Mouse (Mus musculus) embryonic facial prominence, embryonic 12.5 days (tissue): ENCODE results near the gene Rtl9. TPM values are rescaled to one million over a fixed set of nuclear protein-coding genes. Genes with fewer than 3 reads are reported as not detected.
A peak's percentile ranks its signal among the peaks of the same experiment; 100 is the strongest.

ENCODE experiments used
- ATAC-seq: fragments of 200-750 bp; cut with Nextera tagmentation; 2 replicates; pipeline ENCODE4 v1.8.0; 2017; ENCODE audit not compliant: insufficient number of reproducible peaks, insufficient read depth, low FRiP score, low TSS enrichment
- H3K27ac ChIP-seq: fragments of 300-500 bp; sonication (generic); 2 replicates; pipeline ENCODE4 v1.5.1; 2016; ENCODE audit warnings: mild to moderate bottlenecking
- H3K27me3 ChIP-seq: fragments of 300-500 bp; sonication (generic); 2 replicates; pipeline ENCODE4 v1.6.1; 2016; ENCODE audit warnings: mild to moderate bottlenecking, moderate library complexity
- H3K36me3 ChIP-seq: fragments of 300-500 bp; sonication (generic); 2 replicates; pipeline ENCODE4 v1.6.1; 2016; ENCODE audit warnings: mild to moderate bottlenecking
- H3K4me1 ChIP-seq: fragments of 300-500 bp; sonication (generic); 2 replicates; pipeline ENCODE4 v1.6.1; 2016
- H3K4me2 ChIP-seq: fragments of 300-500 bp; sonication (generic); replicated peaks from 2 replicates; pipeline ENCODE4 v1.6.1; 2016; ENCODE audit warnings: mild to moderate bottlenecking, moderate library complexity
- H3K4me3 ChIP-seq: fragments of 300-500 bp; sonication (generic); 2 replicates; pipeline ENCODE4 v1.5.1; 2016; ENCODE audit warnings: mild to moderate bottlenecking
- H3K9ac ChIP-seq: fragments of 300-500 bp; sonication (generic); 2 replicates; pipeline ENCODE4 v1.6.1; 2016; ENCODE audit warnings: mild to moderate bottlenecking, moderate library complexity
- H3K9me3 ChIP-seq: fragments of 300-500 bp; sonication (generic); 2 replicates; pipeline ENCODE4 v1.6.1; 2016; ENCODE audit warnings: mild to moderate bottlenecking, moderate library complexity
- WGBS: fragments of 180-500 bp; shearing (Covaris S2); methylation state at CpG from one replicate; pipeline ENCODE4 v1.1.7; 2016; 5-methylcytosine and 5-hydroxymethylcytosine counted together
- polyA plus RNA-seq: library from polyadenylated mRNA; unstranded; fragments of >200 nt; fragmentation: Nextera tagmentation; extraction: Ambion mirVana; gene quantifications from 2 replicates; pipeline ENCODE4 v1.2.1, GENCODE M21; 2016

Rtl9 gene
- 0.28 and 0.38 TPM in 2 replicates for polyA plus RNA-seq

DNA sequence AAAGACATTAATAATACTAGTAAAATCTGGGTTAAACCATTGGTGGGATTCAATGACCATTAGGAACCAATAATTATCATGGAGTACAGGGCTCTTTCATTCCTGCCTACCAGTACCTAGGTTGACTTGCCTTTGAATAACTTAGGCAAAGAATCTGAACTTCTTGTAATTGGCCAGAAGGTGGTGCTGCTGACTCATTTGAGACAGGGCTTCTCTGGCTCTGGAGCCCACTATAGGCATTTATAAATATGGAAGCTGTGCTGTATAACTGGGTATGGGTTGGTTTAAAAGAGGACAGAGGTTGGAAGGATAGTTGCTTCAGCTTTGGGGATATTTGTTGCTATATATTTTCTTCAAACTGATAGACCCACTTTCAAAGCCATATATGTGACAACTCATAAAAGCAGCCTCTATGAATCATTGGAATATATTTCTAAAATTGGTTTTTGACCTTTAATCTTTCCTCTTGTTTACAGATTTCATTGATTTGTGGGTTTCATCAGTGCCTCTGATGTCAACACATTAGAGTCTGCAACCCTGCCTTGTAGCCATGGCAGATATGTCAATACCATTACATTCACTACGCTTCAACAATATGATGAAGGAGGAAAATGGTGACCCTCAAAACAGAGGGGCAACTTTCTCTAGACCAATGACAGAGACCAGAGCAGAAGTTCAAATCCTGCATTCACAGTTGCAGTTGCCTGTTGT lies at the start of gene Rtl9:
Gene Rtl9, plus strand, starts transcription at position 551 of the 711 bp plus-strand sequence.
- no peaks in the 10 kb centered on the region for H3K9me3 ChIP-seq
- no peak within 1 kb of the TSS for H3K4me3 ChIP-seq
- no peak within 1 kb of the TSS for H3K9ac ChIP-seq
- no peak within 1 kb of the TSS for H3K4me2 ChIP-seq
- H3K27me3 ChIP-seq, result peaks cover 7% of the 10 kb centered on the region; the same call in 1 of the 2 replicates
- no peaks in the 10 kb centered on the region for H3K4me1 ChIP-seq
- H3K27ac ChIP-seq, result no peak within 1 kb of the TSS
- 97% methylated on average over 1 of the region's 1 CpGs for WGBS
- no peaks in the 10 kb centered on the region for H3K36me3 ChIP-seq
- no peak for ATAC-seq

DNA sequence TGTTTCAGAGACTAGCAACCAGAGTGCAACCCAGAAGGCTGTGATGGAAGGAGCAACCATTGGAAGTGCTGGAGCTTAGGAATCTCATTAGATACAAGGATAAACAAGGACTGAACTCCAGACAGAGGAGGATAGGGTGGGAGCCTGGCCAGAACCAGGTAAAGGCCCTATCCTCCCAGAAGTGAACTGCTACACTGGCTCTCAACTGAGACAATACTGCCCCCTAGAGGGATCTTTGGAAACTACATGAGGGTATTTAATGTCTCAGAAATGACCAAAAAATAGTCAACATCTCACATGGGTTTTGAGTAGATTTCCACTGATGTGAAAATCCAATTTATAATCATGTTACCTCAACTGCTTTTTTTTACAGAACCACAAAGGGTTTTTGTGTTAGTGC lies 47.9 kb upstream of the Rtl9 start:
- H3K4me3 ChIP-seq, result no peak overlapping the region
- H3K27me3 ChIP-seq, result peaks cover 8% of the 10 kb centered on the region; the same call in 1 of the 2 replicates
- no peak for ATAC-seq
- H3K27ac ChIP-seq, result no peak overlapping the region
- no peaks in the 10 kb centered on the region for H3K36me3 ChIP-seq
- H3K4me1 ChIP-seq, result no peaks in the 10 kb centered on the region
- no peaks in the 10 kb centered on the region for H3K9me3 ChIP-seq
- no peak overlapping the region for H3K4me2 ChIP-seq
- no peak overlapping the region for H3K9ac ChIP-seq

DNA sequence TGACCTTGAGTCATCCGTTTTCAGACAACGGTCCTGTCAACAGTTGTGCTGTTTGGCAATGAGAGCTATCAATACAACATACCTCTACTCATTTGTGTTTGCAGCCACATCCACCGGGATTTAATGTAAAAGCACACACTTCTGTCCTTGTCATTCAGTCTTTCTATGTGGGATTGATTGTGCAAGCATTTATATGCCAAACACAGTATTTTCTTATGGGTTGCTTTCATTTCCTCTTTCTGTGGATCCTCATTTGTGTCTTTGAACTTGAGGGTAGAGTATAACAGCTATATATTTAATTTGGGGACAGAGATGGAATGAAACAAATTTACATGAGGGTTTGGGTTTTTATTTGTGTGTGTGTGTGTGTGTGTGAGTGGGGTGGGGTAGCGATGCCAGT lies 47.5 kb upstream of the Rtl9 start:
- Histone ChIP-seq H3K36me3 (no peaks in the 10 kb centered on the region), H3K27ac (no peak overlapping the region), H3K27me3 (peaks cover 8% of the 10 kb centered on the region; the same call in 1 of the 2 replicates), H3K9ac (no peak overlapping the region), H3K9me3 (no peaks in the 10 kb centered on the region), H3K4me3 (no peak overlapping the region), H3K4me2 (no peak overlapping the region), H3K4me1 (no peaks in the 10 kb centered on the region)
- ATAC-seq, result no peak
- 75% methylated on average over 4 of the region's 4 CpGs for WGBS

DNA sequence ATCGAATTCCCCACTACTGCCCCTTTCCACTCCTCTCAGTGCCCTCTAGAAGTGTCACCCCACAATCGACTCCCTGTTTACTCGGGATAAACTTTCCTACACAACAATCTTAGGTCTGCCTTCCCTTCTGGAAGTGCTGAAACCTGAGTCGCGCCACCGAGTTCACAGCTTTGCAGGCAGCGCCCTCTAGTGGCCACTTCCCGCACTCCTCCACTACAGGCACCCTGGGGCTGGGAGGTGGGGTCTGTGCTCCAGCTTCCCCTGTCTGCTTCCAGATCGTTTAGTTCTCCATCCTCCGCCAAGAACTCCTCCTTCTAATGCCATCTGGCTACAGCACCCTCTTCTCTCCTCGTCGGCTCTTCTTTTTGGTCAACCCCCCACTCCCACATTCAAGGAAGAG lies 40.6 kb upstream of the Rtl9 start:
- Histone ChIP-seq H3K9ac (no peak overlapping the region), H3K27ac (no peak overlapping the region), H3K4me2 (peak overlapping the region; percentile 40), H3K4me1 (0 out of 2 replicates have a peak, but pooled peaks cover 3% of the 10 kb centered on the region), H3K9me3 (no peaks in the 10 kb centered on the region), H3K36me3 (no peaks in the 10 kb centered on the region), H3K4me3 (no peak overlapping the region), H3K27me3 (peaks cover 9% of the 10 kb centered on the region)
- peak; percentile 35; the same call in 1 of the 2 replicates for ATAC-seq
- 11% methylated on average over 12 of the region's 12 CpGs for WGBS

DNA sequence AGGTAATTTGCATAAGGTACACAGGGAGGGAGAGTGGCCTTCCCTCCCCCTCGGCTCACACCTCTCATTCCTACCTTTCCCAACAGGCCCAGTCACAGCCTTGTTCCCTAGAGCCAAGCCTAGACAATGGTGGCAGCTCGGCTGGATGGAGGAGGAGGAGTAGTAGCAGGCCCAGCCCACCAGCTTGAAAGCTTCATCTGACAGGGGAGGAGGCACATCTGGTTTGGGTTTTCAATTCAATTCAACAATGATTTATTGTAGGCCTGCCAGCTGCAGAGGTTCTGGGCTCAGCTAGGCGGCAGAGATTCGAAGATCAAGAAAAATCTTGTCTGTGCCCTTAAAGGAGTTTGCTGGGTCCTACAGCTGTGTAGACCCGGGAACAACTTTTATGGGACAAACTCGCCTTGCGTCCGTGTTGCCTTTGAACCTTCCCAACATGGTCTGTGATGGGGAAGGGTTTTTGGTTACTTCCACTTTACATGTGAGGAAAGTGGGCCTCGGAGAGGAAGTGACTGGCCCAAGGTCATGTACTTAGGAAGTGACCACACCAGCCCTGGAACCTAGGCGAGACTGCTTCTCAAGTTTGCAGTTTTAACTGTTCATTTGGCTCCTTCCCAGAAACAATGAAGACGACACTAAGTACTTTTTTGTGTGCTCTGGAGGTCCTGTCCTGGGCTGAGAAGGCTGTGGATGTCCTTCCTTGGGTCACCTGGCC lies 36.6 kb upstream of the Rtl9 start:
- no peaks in the 10 kb centered on the region for H3K36me3 ChIP-seq
- H3K27ac ChIP-seq, result 0 out of 2 replicates have a peak overlapping the region, but pooled peaks have one; percentile 54
- no peak overlapping the region for H3K4me2 ChIP-seq
- 0 out of 2 replicates have a peak, but pooled peaks cover 7% of the 10 kb centered on the region for H3K4me1 ChIP-seq
- H3K9ac ChIP-seq, result no peak overlapping the region
- WGBS, result 53% methylated on average over 11 of the region's 11 CpGs
- H3K9me3 ChIP-seq, result no peaks in the 10 kb centered on the region
- no peak for ATAC-seq
- peaks cover 9% of the 10 kb centered on the region for H3K27me3 ChIP-seq
- H3K4me3 ChIP-seq, result no peak overlapping the region

DNA sequence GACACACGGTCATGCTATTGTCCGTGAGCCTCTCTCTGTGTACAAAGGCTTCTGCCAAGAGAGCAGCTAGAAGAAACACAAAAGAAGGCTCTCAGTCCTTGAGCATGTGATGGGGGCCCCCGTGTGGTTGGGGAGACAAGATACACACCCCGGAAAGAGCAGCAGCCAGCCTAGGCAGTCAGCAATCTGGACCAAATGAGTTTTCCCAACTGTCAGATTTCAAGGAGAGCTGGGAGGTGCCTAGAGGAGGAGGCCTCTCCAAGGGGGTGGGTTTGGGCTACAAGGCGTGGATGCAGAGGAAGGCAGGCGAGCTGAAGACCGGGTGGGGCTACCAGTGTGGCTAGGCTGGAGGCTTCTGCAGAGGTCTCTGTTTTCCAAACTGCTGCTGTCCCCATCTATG lies 35.6 kb upstream of the Rtl9 start:
- WGBS, result 70% methylated on average over 7 of the region's 7 CpGs
- H3K9me3 ChIP-seq, result no peaks in the 10 kb centered on the region
- H3K36me3 ChIP-seq, result no peaks in the 10 kb centered on the region
- H3K27me3 ChIP-seq, result peaks cover 9% of the 10 kb centered on the region
- ATAC-seq, result no peak
- no peak overlapping the region for H3K27ac ChIP-seq
- 0 out of 2 replicates have a peak, but pooled peaks cover 7% of the 10 kb centered on the region for H3K4me1 ChIP-seq
- no peak overlapping the region for H3K4me2 ChIP-seq
- no peak overlapping the region for H3K9ac ChIP-seq
- H3K4me3 ChIP-seq, result no peak overlapping the region

- Histone ChIP-seq H3K9me3 (no peaks in the 10 kb centered on the region), H3K4me1 (0 out of 2 replicates have a peak, but pooled peaks cover 7% of the 10 kb centered on the region), H3K36me3 (no peaks in the 10 kb centered on the region), H3K4me3 (no peak overlapping the region), H3K4me2 (no peak overlapping the region), H3K9ac (no peak overlapping the region), H3K27ac (no peak overlapping the region), H3K27me3 (peaks cover 9% of the 10 kb centered on the region)
- WGBS, result 72% methylated on average over 9 of the region's 9 CpGs
- no peak for ATAC-seq
These were observed 35.1 kb upstream of the Rtl9 start for GRCm38 (mm10) chrX:143064288-143064687.

- H3K4me1 ChIP-seq, result 0 out of 2 replicates have a peak, but pooled peaks cover 7% of the 10 kb centered on the region
- 0 out of 2 replicates have a peak, but pooled peaks cover 9% of the 10 kb centered on the region for H3K27me3 ChIP-seq
- H3K9ac ChIP-seq, result no peak overlapping the region
- H3K36me3 ChIP-seq, result no peaks in the 10 kb centered on the region
- H3K9me3 ChIP-seq, result no peaks in the 10 kb centered on the region
- no peak overlapping the region for H3K4me3 ChIP-seq
- peak overlapping the region; percentile 46; the same call in 1 of the 2 replicates for H3K27ac ChIP-seq
- H3K4me2 ChIP-seq, result no peak overlapping the region
- ATAC-seq, result no peak
- 38% methylated on average over 17 of the region's 17 CpGs for WGBS
These were observed 32.9 kb upstream of the Rtl9 start for GRCm38 (mm10) chrX:143066320-143067114.

GRCm38 (mm10) chrX:143067115-143067514 lies 32.3 kb upstream of the Rtl9 start:
- WGBS, result 96% methylated on average over 1 of the region's 1 CpGs
- Histone ChIP-seq H3K36me3 (no peaks in the 10 kb centered on the region), H3K4me2 (no peak overlapping the region), H3K4me3 (no peak overlapping the region), H3K9ac (no peak overlapping the region), H3K27me3 (0 out of 2 replicates have a peak, but pooled peaks cover 8% of the 10 kb centered on the region), H3K4me1 (0 out of 2 replicates have a peak, but pooled peaks cover 7% of the 10 kb centered on the region), H3K9me3 (no peaks in the 10 kb centered on the region), H3K27ac (0 out of 2 replicates have a peak overlapping the region, but pooled peaks have one; percentile 46)
- no peak for ATAC-seq

GRCm38 (mm10) chrX:143067576-143067975 lies 31.8 kb upstream of the Rtl9 start:
- H3K4me3 ChIP-seq, result no peak overlapping the region
- ATAC-seq, result no peak

More at GRCm38 (mm10) chrX:143067576-143067975, 31.8 kb upstream of the Rtl9 start:
- H3K27ac ChIP-seq, result no peak overlapping the region
- H3K4me1 ChIP-seq, result 0 out of 2 replicates have a peak, but pooled peaks cover 7% of the 10 kb centered on the region
- H3K9ac ChIP-seq, result no peak overlapping the region
- no peak overlapping the region for H3K4me2 ChIP-seq
- WGBS, result 61% methylated on average over 5 of the region's 5 CpGs
- no peaks in the 10 kb centered on the region for H3K9me3 ChIP-seq
- H3K27me3 ChIP-seq, result 0 out of 2 replicates have a peak, but pooled peaks cover 3% of the 10 kb centered on the region
- no peaks in the 10 kb centered on the region for H3K36me3 ChIP-seq
